Mouse (Mus musculus) adipocyte (in vitro differentiated cells): ENCODE results near the gene Cdk2ap2.

Experiments used
- DNase-seq: peaks from one replicate; pipeline ENCODE4 v3.0.0-alpha.2; 2016; ENCODE audit warnings: low spot score

The Cdk2ap2 gene

GRCm38 (mm10) chr19:4137913-4138312 lies 40.9 kb downstream of the Cdk2ap2 start:
- no peak for DNase-seq

DNA sequence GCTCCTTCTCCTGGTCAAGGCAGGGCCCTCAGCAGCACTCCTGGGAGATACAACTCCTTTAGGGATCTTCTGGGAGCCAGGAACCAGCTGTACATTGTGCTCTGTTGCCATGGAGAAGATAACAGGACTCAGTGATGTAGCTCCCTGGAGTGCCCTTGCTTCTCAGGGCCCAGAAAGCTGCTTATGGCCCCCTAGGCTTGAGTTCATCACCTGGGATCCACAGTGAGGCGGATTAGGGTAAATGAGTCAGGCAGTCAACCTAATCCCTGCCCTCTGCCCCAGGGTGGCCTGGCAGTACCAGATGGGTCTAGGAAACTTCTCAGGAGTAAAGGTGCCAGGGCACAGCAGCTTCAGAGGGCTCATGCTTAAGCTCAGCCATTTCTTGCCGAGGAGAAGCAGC lies 42.5 kb downstream of the Cdk2ap2 start, which contains the start of gene Gpr152:
Gene Gpr152, plus strand, starts transcription at position 342 of the 400 bp plus-strand sequence.
- no peak for DNase-seq

- no peak for DNase-seq
Observed at GRCm38 (mm10) chr19:4140147-4140546, 43.2 kb downstream of the Cdk2ap2 start.

DNA sequence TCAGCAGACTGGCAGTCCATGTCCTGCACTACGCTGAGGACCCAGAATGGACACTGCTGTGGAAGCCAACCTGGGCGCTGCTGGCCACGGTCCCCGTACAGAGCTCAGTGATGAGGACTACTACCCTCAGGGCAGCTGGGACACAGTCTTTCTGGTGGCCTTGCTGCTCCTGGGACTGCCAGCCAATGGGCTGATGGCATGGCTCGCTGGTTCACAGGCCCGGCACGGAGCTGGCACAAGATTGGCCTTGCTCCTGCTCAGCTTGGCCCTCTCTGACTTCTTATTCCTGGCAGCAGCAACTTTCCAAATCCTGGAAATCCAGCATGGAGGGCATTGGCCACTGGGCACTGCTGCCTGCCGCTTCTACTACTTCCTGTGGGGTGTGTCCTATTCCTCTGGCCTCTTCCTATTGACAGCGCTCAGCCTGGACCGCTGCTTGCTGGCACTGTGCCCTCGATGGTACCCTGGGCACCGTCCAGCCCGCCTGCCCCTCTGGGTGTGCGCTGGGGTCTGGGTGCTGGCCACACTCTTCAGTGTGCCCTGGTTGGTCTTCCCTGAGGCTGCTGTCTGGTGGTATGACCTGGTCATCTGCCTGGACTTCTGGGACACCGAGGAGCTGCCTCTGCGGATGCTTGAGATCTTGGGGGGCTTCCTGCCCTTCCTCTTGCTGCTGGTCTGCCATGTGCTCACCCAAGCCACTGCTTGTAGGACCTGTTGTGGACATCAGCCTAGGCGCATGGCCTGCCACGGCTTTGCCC lies 45.6 kb downstream of the Cdk2ap2 start:
- DNase-seq, result peak; percentile 64

DNA sequence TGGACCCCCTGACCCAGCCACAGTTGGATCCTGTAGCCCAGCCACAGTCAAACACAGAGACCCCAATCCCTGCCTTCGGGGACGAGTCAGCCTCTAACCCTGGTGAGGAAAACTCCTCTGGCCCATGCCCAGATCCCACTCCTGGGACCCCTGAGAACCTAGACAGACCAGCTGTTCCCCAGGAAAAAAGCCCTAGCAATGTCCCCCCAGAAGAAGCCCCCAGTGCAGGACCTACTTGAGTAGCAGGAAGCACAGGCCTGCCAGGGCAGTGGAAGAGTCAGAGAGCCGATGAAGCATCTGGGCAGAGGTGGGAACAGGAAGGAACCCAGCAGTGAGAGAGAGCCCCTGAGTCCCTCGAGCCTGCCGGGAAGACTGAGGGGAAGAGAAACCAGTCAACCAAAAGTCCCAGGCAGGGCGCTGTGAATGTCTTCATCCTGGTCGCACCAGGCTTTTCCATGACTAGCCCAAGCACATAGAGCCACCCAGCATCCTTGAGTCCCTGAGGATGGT lies 46.8 kb downstream of the Cdk2ap2 start, which contains the start of gene Cabp4:
Gene Cabp4, minus strand, starts transcription at position 275 of the 510 bp plus-strand sequence.
- no peak for DNase-seq

GRCm38 (mm10) chr19:4144550-4145498 lies 47.8 kb downstream of the Cdk2ap2 start:
- peak; percentile 81 for DNase-seq

DNA sequence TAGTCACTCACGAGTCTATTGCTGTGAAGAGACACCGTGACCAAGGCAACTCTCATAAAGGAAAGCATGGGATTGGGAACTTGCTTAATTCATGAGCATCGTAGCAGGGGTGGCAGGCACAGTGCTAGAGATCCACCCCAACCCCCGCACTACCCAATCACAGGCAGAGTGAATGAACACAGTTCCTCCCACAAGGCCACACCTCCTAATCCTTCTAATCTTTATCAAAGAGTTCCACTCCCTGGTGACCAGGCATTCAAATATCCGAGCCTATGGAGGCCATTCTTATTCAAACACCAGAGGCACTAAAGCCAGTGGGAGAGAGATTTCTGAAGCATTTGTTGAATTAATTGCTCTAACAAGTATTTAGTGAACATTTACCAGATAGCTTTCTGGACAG lies 49.0 kb downstream of the Cdk2ap2 start:
- no peak for DNase-seq

- no peak for DNase-seq
Observed at GRCm38 (mm10) chr19:4146366-4147021, 49.5 kb downstream of the Cdk2ap2 start.

- DNase-seq, result peak; percentile 90
Observed at GRCm38 (mm10) chr19:4147022-4147405, 50.0 kb downstream of the Cdk2ap2 start.

- peak; percentile 42 for DNase-seq
Observed at GRCm38 (mm10) chr19:4147782-4148490, 51.0 kb downstream of the Cdk2ap2 start.

GRCm38 (mm10) chr19:4148491-4148806 lies 51.5 kb downstream of the Cdk2ap2 start, which contains the start of gene Coro1b:
Gene Coro1b (plus strand): TSS chr19:4148619.
- peak; percentile 97 for DNase-seq
